Mouse (Mus musculus) lung, embryonic 16.5 days (tissue): ENCODE measurements around the gene Prr13. TPM values are rescaled to one million over a fixed set of nuclear protein-coding genes. Genes with fewer than 3 reads are reported as not detected.

Experiments
- ATAC-seq: fragments of 200-750 bp; cut with Nextera tagmentation; 2 replicates; pipeline ENCODE4 v1.8.0; 2017; ENCODE audit warnings: low read depth, mild to moderate bottlenecking, moderate library complexity
- H3K27ac ChIP-seq: fragments of 300-500 bp; sonication (generic); 2 replicates; pipeline ENCODE4 v1.5.1; 2014; ENCODE audit warnings: mild to moderate bottlenecking, control low read depth, low read length
- H3K27me3 ChIP-seq: fragments of 300-500 bp; sonication (generic); 2 replicates; pipeline ENCODE4 v1.6.1; 2014; ENCODE audit warnings: low read depth, low read length, mixed read lengths; ENCODE audit not compliant: control insufficient read depth, insufficient read depth
- H3K36me3 ChIP-seq: fragments of 300-500 bp; sonication (generic); 2 replicates; pipeline ENCODE4 v1.6.1; 2014; ENCODE audit warnings: low read length; ENCODE audit not compliant: control insufficient read depth, insufficient read depth
- H3K4me1 ChIP-seq: fragments of 300-500 bp; sonication (generic); replicated peaks from 2 replicates; pipeline ENCODE4 v1.6.1; 2014; ENCODE audit warnings: low read length, mixed read lengths; ENCODE audit not compliant: control insufficient read depth, insufficient read depth
- H3K4me2 ChIP-seq: fragments of 300-500 bp; sonication (generic); 2 replicates; pipeline ENCODE4 v1.6.1; 2014; ENCODE audit warnings: low read depth, low read length, control low read depth
- H3K4me3 ChIP-seq: fragments of 300-500 bp; sonication (generic); 2 replicates; pipeline ENCODE4 v1.5.1; 2014; ENCODE audit warnings: mild to moderate bottlenecking, low read length, control low read depth
- H3K9ac ChIP-seq: fragments of 300-500 bp; sonication (generic); 2 replicates; pipeline ENCODE4 v1.6.1; 2014; ENCODE audit warnings: low read length, control low read depth
- H3K9me3 ChIP-seq: fragments of 300-500 bp; sonication (generic); 2 replicates; pipeline ENCODE4 v1.6.1; 2016; ENCODE audit warnings: low read length; ENCODE audit not compliant: control insufficient read depth
- WGBS: fragments of 180-500 bp; shearing (Covaris S2); extraction: QIAGEN DNeasy Blood & Tissue Kit; methylation state at CpG from one replicate; pipeline ENCODE4 v1.1.7; 2014; 5-methylcytosine and 5-hydroxymethylcytosine counted together
- polyA plus RNA-seq: library from polyadenylated mRNA; unstranded; fragments of >200 nt; fragmentation: Nextera tagmentation; extraction: Ambion mirVana; gene quantifications from 2 replicates; pipeline ENCODE4 v1.2.1, GENCODE M21; 2015

Prr13 gene
- polyA plus RNA-seq, 1 experiment from 2014 or later, result 91.7 TPM

DNA sequence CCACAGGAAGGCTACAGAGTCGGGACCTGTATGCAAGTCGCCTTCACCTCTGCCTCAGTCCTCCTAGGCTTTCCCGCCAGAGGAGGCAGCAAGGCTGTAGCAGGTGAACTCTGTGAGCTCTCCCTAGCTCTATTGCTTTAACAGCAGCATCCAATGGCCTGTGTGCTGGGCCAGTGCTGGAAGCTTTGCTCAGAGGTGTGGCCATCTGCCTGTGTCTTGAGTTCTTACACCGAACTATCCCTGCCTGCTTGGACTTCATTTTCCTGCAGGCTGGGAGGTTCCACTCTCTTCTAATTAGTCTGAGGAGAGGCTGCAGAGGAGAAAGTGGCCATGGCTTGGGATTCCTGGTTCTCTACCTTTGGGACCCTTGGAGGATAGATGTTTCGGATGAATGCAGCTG is 53.2 kb downstream of the Prr13 start:
- H3K4me1 ChIP-seq, result peaks cover 25% of the 10 kb centered on the region
- H3K27ac ChIP-seq, result no peak overlapping the region
- H3K9me3 ChIP-seq, result no peaks in the 10 kb centered on the region
- H3K27me3 ChIP-seq, result no peaks in the 10 kb centered on the region
- no peak overlapping the region for H3K4me2 ChIP-seq
- no peaks in the 10 kb centered on the region for H3K36me3 ChIP-seq
- no peak overlapping the region for H3K4me3 ChIP-seq
- no peak overlapping the region for H3K9ac ChIP-seq
- WGBS, result 51% methylated on average over 5 of the region's 5 CpGs
- no peak for ATAC-seq

Other genes with a start within 250 kb of the Prr13 start
- gene Itgb7, start 227.1 kb upstream of the Prr13 start, polyA plus RNA-seq, result 3.0 and 3.9 TPM in 2 replicates
- 46.7 and 46.9 TPM in 2 replicates for gene Rarg, start 201.5 kb upstream of the Prr13 start, polyA plus RNA-seq
- gene Gm9918, start 188.5 kb upstream of the Prr13 start, polyA plus RNA-seq, result 0.34 and 0.57 TPM in 2 replicates
- gene Mfsd5, start 179.6 kb upstream of the Prr13 start, polyA plus RNA-seq, result 58.3 and 61.1 TPM in 2 replicates
- 27.3 and 30.6 TPM in 2 replicates for gene Espl1, start 162.8 kb upstream of the Prr13 start, polyA plus RNA-seq
- 390 and 403 TPM in 2 replicates for gene Pfdn5, start 132.9 kb upstream of the Prr13 start, polyA plus RNA-seq
- gene Myg1, start 127.3 kb upstream of the Prr13 start, polyA plus RNA-seq, result 98.3 and 101 TPM in 2 replicates
- 73.5 and 80.3 TPM in 2 replicates for gene Aaas, start 108.3 kb upstream of the Prr13 start, polyA plus RNA-seq
- 0.25 and 1.6 TPM in 2 replicates for gene Sp7, start 91.8 kb upstream of the Prr13 start, polyA plus RNA-seq
- 10.8 and 11.2 TPM in 2 replicates for gene Sp1, start 52.9 kb upstream of the Prr13 start, polyA plus RNA-seq
- 1.5 TPM in 2 replicates for gene Amhr2, start 13.7 kb upstream of the Prr13 start, polyA plus RNA-seq
- 199 and 204 TPM in 2 replicates for gene Pcbp2, start 11.5 kb downstream of the Prr13 start, polyA plus RNA-seq
- gene Gm10337, start 44.7 kb downstream of the Prr13 start, polyA plus RNA-seq, result not detected in 2 replicates
- gene Map3k12, start 58.0 kb downstream of the Prr13 start, polyA plus RNA-seq, result 12.5 and 13.2 TPM in 2 replicates
- gene Tarbp2, start 59.2 kb downstream of the Prr13 start, polyA plus RNA-seq, result 73.4 and 77.0 TPM in 2 replicates
- 4.4 and 4.5 TPM in 2 replicates for gene Npff, start 65.9 kb downstream of the Prr13 start, polyA plus RNA-seq
- gene Gm28047, start 166.0 kb downstream of the Prr13 start, polyA plus RNA-seq, result not detected in 2 replicates
- gene Atf7, start 166.4 kb downstream of the Prr13 start, polyA plus RNA-seq, result 43.5 and 50.0 TPM in 2 replicates
- gene Atp5g2, start 213.3 kb downstream of the Prr13 start, polyA plus RNA-seq, result 73.6 and 76.2 TPM in 2 replicates